Mouse (Mus musculus): ENCODE measurements around the gene Rpl9-ps6. TPM values are rescaled to one million over a fixed set of nuclear protein-coding genes. Genes with fewer than 3 reads are reported as not detected.
"Not testable (repeated sequence)": the region's sequence is repeated elsewhere in the genome, so short reads cannot be mapped to it uniquely, and the experiment has no call there.

Gene Rpl9-ps6
- polyA plus RNA-seq, 1 experiment, result 702 TPM

GRCm38 (mm10) chr19:32489166-32489895 lies 23.0 kb upstream of the Rpl9-ps6 start:
- H3K27ac ChIP-seq (replicated peaks; ENCODE audit: low read depth, low read length), result no peak overlapping the region
- H3K4me1 ChIP-seq (ENCODE audit: control insufficient read depth, insufficient read depth, insufficient read length, low read length), result no peaks in the 10 kb centered on the region
- no peak overlapping the region for H3K4me3 ChIP-seq (ENCODE audit: insufficient read depth, low read depth, low read length)

- no peak overlapping the region for H3K27ac ChIP-seq (replicated peaks; ENCODE audit: low read depth, low read length)
- no peaks in the 10 kb centered on the region for H3K4me1 ChIP-seq (ENCODE audit: control insufficient read depth, insufficient read depth, insufficient read length, low read length)
- H3K4me3 ChIP-seq (ENCODE audit: insufficient read depth, low read depth, low read length), result no peak overlapping the region
Observed at GRCm38 (mm10) chr19:32487595-32488255, 21.3 kb upstream of the Rpl9-ps6 start.

- not testable (repeated sequence) for H3K4me1 ChIP-seq (ENCODE audit: control insufficient read depth, insufficient read depth, insufficient read length, low read length)
Observed at GRCm38 (mm10) chr19:32486106-32486724, 19.8 kb upstream of the Rpl9-ps6 start.

DNA sequence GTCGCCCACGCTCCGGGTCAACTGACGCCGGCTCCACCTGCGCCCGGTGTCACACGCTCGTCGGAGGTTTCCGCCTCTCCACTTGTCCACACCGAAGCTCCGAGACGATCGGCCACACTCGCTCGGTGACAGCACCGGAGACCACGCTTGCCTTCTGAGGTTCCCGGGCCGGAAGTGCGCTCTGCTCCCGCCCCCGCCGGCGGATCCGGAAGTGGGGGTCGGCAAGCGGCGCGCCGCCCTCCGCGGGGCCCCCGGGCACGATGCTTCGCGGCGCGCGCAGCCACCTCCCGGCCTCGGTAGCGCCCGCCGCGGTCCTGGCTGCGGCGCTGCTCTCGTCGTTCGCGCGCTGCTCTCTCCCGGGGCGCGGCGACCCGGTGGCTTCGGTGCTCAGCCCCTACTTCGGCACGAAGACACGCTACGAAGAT lies 19.3 kb upstream of the Rpl9-ps6 start, which contains the start of gene Minpp1:
TSS of gene Minpp1 (plus strand) at position 89 of the 425 bp plus-strand sequence.
- H3K27ac ChIP-seq (replicated peaks; ENCODE audit: low read depth, low read length), result peak within 1 kb of the TSS; percentile 57
- H3K4me3 ChIP-seq (ENCODE audit: insufficient read depth, low read depth, low read length), result peak within 1 kb of the TSS; percentile 94
- no peaks in the 10 kb centered on the region for H3K4me1 ChIP-seq (ENCODE audit: control insufficient read depth, insufficient read depth, insufficient read length, low read length)

More at GRCm38 (mm10) chr19:32486106-32486724, 19.8 kb upstream of the Rpl9-ps6 start:
- not testable (repeated sequence) for H3K27ac ChIP-seq (replicated peaks; ENCODE audit: low read depth, low read length)
- peak overlapping the region; percentile 94 for H3K4me3 ChIP-seq (ENCODE audit: insufficient read depth, low read depth, low read length)

GRCm38 (mm10) chr19:32484941-32485660 lies 18.7 kb upstream of the Rpl9-ps6 start:
- Histone ChIP-seq H3K4me3 (ENCODE audit: insufficient read depth, low read depth, low read length) (peak overlapping the region; percentile 94), H3K27ac (replicated peaks; ENCODE audit: low read depth, low read length) (peak overlapping the region; percentile 57), H3K4me1 (ENCODE audit: control insufficient read depth, insufficient read depth, insufficient read length, low read length) (no peaks in the 10 kb centered on the region)

GRCm38 (mm10) chr19:32481511-32481910 lies 15.1 kb upstream of the Rpl9-ps6 start:
- H3K27ac ChIP-seq (replicated peaks; ENCODE audit: low read depth, low read length), result no peak overlapping the region
- no peak overlapping the region for H3K4me3 ChIP-seq (ENCODE audit: insufficient read depth, low read depth, low read length)
- H3K4me1 ChIP-seq (ENCODE audit: control insufficient read depth, insufficient read depth, insufficient read length, low read length), result no peaks in the 10 kb centered on the region

DNA sequence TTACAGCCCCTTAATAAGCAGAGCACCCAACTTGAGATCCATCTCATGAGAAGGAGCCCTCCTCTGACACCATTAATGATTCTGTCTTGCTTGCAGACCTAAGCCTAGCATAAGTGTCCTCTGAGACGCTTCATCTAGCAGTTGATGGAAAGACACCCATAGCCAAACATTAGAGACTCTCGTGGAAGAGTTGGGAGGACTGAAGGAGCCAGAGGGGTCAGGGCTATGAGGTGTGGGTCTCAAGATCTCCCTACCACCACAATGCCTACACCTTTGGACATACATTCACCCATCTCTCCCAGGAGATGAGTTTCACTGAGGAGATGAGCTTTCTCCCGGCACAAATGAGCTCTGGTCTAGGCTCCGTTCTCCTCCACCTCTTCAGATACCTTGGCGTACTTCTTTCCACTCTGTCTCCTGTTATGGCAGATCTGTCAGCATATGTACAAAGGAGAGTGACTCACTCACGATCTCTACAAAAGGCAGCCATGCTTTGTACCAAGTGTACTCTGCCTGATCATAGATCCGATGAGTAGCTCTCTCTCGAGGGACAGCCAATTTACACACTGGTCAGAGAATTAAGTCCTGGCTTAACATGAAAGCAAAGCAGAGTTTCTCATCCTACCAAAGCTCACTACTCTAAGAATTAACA lies 14.5 kb upstream of the Rpl9-ps6 start:
- Histone ChIP-seq H3K4me3 (ENCODE audit: insufficient read depth, low read depth, low read length) (no peak overlapping the region), H3K27ac (replicated peaks; ENCODE audit: low read depth, low read length) (no peak overlapping the region), H3K4me1 (ENCODE audit: control insufficient read depth, insufficient read depth, insufficient read length, low read length) (no peaks in the 10 kb centered on the region)

DNA sequence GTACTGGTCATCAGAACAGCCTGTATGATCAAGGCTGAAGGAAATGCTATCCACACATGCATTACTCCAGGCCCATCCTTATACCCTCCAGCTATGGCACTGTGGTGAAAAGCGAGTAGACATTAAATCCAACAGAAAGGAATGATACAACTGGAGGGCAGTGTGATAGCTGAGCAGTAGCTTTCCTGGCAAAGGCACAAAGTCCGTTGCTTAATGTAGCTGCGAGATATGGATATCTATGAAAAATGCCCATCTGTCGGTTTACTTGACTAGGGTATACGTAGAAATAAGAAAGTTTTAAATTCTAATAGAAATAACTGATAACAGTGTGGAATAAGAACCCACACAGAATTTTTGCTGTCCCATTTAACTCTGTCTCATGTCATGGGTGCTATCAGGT lies 13.9 kb upstream of the Rpl9-ps6 start:
- Histone ChIP-seq H3K4me3 (ENCODE audit: insufficient read depth, low read depth, low read length) (no peak overlapping the region), H3K27ac (replicated peaks; ENCODE audit: low read depth, low read length) (no peak overlapping the region), H3K4me1 (ENCODE audit: control insufficient read depth, insufficient read depth, insufficient read length, low read length) (no peaks in the 10 kb centered on the region)

DNA sequence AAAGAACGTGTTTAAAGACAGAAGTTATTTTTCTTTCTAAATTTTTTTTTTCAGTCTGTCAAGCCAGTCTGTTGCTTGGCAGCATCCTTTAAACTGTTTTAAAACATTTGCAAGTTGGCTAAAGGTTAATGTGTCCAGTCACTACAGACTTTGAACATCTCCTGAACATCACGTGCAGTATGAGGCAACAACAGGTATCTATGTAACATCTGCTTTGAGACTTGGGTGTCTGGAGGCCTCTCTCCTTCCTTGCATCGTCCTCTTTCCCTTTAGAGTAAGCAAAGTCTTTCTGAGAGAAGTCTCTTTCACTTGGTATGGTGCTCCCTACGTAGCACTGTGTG lies 10.3 kb upstream of the Rpl9-ps6 start:
- H3K4me3 ChIP-seq (ENCODE audit: insufficient read depth, low read depth, low read length), result no peak overlapping the region
- H3K27ac ChIP-seq (replicated peaks; ENCODE audit: low read depth, low read length), result no peak overlapping the region
- H3K4me1 ChIP-seq (ENCODE audit: control insufficient read depth, insufficient read depth, insufficient read length, low read length), result no peaks in the 10 kb centered on the region

DNA sequence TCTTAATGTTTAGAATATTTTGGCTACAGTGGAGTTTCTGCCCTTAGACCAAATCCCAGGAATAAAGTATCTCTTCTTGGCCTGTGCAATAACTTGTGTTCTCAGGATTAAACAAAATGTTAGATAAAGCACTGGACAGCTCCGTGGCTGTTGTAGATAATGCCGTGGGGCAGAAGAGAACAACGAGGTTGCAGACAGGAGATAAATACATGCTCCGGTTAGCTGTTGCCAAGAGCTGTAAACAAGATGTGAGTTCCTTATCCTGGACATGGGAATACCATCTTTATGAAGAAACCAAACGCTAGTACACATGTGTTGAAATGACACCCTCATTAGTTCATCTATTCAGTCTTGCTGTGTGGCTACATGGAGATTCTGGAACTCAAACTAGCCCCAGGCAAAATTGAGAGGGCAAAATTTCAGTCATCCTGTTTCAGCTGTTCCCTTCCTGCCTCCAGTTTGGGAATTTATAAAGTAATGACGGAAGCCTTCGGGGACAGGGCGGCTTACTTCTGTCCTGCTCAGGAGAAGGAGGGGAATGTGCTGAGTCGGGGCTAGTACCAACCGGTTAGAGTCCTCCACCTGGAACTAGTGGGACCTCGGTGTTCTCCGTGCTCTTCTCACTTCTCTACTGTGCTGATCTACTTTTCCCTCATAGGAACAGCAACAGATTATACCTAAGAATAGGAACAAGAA lies 9.8 kb upstream of the Rpl9-ps6 start:
- H3K27ac ChIP-seq (replicated peaks; ENCODE audit: low read depth, low read length), result no peak overlapping the region
- no peaks in the 10 kb centered on the region for H3K4me1 ChIP-seq (ENCODE audit: control insufficient read depth, insufficient read depth, insufficient read length, low read length)
- H3K4me3 ChIP-seq (ENCODE audit: insufficient read depth, low read depth, low read length), result no peak overlapping the region

GRCm38 (mm10) chr19:32470570-32471263 lies 4.3 kb upstream of the Rpl9-ps6 start:
- Histone ChIP-seq H3K4me1 (ENCODE audit: control insufficient read depth, insufficient read depth, insufficient read length, low read length) (no peaks in the 10 kb centered on the region), H3K4me3 (ENCODE audit: insufficient read depth, low read depth, low read length) (no peak overlapping the region), H3K27ac (replicated peaks; ENCODE audit: low read depth, low read length) (no peak overlapping the region)

GRCm38 (mm10) chr19:32470059-32470497 lies 3.7 kb upstream of the Rpl9-ps6 start:
- Histone ChIP-seq H3K27ac (replicated peaks; ENCODE audit: low read depth, low read length) (no peak overlapping the region), H3K4me1 (ENCODE audit: control insufficient read depth, insufficient read depth, insufficient read length, low read length) (no peaks in the 10 kb centered on the region), H3K4me3 (ENCODE audit: insufficient read depth, low read depth, low read length) (no peak overlapping the region)

- Histone ChIP-seq H3K27ac (replicated peaks; ENCODE audit: low read depth, low read length) (no peak overlapping the region), H3K4me3 (ENCODE audit: insufficient read depth, low read depth, low read length) (no peak overlapping the region), H3K4me1 (ENCODE audit: control insufficient read depth, insufficient read depth, insufficient read length, low read length) (no peaks in the 10 kb centered on the region)
Observed at GRCm38 (mm10) chr19:32467325-32467724, 947 bp upstream of the Rpl9-ps6 start.

GRCm38 (mm10) chr19:32465228-32465627 lies 1.1 kb downstream of the Rpl9-ps6 start:
- Histone ChIP-seq H3K4me1 (ENCODE audit: control insufficient read depth, insufficient read depth, insufficient read length, low read length) (no peaks in the 10 kb centered on the region), H3K27ac (replicated peaks; ENCODE audit: low read depth, low read length) (no peak overlapping the region), H3K4me3 (ENCODE audit: insufficient read depth, low read depth, low read length) (no peak overlapping the region)

Measured in brown adipose tissue, adult 24 weeks (tissue).